Mouse (Mus musculus): ENCODE measurements around the gene Pltp.
"Not testable (repeated sequence)": the region's sequence is repeated elsewhere in the genome, so short reads cannot be mapped to it uniquely, and the experiment has no call there.

The Pltp gene

DNA sequence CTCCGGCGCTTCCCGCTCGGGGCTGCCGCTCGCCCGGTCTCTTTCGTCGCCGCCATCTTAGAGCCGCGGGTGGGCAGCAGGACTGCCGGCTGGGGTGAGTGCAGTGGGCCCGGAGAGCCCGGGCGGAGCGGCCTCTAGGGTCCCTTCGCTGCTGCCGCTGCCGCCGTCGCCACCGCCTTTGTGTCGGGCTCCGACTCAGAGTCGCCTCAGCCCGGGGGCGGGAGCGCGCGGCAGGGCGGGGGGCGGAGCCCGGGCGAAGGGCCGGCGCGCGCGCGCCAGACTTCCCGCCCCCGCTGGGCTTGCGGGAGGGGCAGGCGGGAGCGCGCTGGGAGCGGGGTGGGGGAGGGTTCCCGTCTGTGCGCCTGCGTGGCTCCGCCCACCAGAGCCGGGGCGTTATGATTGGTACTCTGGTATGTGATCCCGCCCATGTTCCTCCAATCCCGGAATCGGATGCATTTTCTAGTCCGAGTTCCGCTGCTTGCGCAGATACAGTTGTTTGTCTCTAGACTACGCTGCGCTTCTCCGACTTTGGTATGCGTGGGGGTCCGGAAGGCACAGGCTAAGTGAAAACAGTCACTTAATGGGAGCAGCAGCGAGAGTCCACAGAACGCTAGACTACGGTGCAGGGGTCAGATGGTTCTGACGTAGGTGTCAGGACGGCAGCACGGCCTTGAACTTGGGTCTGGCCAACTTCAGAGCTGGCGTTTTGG lies 22.2 kb upstream of the Pltp start:
- intact Hi-C loops (cut with DNase I) = no loop called here

GRCm38 (mm10) chr2:164879228-164879567 lies 21.7 kb upstream of the Pltp start, which contains the start of gene Pcif1:
Gene Pcif1 (plus strand): TSS chr2:164879304.
- intact Hi-C loops (cut with DNase I) = no loop called here

GRCm38 (mm10) chr2:164878509-164879227 lies 21.2 kb upstream of the Pltp start:
- intact Hi-C loops (cut with DNase I) = no loop called here

- intact Hi-C loops (cut with DNase I) = not testable (repeated sequence)
These were observed 20.1 kb upstream of the Pltp start for GRCm38 (mm10) chr2:164877376-164878215.

DNA sequence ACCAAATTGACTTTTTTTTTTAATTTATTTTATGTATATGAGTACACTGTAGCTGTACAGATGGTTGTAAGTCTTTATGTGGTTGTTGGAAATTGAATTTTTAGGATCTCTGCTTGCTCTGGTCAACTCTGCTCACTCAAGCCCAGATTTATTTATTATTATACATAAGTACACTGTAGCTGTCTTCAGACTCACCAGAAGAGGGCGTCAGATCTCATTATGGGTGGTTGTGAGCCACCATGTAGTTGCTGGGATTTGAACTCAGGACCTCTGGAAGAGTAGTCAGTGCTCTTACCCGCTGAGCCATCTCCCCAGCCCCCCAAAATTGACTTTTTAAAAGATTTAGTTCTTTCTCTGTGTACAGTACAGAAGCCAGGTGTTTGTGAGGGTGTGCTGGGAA lies 18.1 kb upstream of the Pltp start:
- intact Hi-C loops (cut with DNase I) = not testable (repeated sequence)

GRCm38 (mm10) chr2:164874239-164874769 lies 16.8 kb upstream of the Pltp start:
- intact Hi-C loops (cut with DNase I) = loop anchor here (5.0 kb wide), 1 partner anchor 42 kb away; the partner anchor contains the start of genes Ctsa and Neurl2

DNA sequence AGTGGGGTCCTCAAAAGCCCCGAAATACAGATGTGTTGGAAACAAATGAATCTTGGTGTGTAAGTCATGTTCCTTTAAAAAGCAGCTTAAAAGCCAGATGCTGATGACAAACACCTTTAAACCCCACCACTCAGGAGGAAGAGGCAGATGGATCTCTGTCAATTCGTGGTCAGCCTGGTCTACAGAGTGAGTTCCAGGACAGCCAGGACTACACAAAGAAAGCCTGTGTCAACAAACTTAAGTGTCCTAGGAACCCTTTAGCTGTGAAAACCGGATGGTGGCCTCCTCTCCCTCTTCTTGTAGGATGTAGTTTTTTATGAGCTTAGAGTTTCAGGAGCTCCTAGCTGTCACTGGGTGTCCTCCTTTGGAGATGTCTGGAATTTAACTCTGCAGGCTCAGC lies 16.1 kb upstream of the Pltp start:
- intact Hi-C loops (cut with DNase I) = loop anchor here (5.0 kb wide), 1 partner anchor 41 kb away; the partner anchor contains the start of genes Ctsa and Neurl2

DNA sequence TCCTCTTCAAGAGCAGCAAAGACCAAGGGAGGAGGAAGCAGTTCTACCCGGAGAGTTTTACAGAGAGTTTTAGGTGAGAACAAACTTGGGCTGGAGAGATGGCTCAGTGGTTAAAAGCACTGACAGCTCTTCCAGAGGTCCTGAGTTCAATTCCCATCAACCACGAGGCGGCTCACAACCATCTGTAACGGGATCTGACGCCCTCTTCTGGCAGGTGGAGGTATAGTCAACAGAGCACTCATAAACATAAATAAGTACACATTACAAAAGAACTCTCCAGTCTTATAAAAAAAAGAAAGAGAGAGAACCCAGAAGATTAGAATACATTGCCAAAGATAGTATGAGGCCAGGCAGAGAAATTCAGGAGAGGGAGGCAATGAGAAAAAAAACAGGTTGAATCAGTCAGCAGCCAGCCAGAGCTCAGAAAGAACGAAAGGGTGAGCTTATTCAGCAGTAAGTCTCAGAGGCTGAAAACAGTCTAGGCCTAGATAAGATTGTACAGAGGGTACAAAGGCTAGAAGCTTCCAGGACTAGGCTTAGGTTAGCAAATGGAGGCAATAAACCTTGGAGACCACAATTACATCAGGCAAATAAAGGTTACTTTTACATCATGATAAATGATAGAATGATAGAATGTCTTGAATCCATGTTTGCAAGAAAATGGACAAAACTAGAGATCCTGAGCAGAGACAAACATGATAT lies 14.2 kb upstream of the Pltp start:
- intact Hi-C loops (cut with DNase I) = loop anchor here (5.0 kb wide), 1 partner anchor 39 kb away; the partner anchor contains the start of genes Ctsa and Neurl2

DNA sequence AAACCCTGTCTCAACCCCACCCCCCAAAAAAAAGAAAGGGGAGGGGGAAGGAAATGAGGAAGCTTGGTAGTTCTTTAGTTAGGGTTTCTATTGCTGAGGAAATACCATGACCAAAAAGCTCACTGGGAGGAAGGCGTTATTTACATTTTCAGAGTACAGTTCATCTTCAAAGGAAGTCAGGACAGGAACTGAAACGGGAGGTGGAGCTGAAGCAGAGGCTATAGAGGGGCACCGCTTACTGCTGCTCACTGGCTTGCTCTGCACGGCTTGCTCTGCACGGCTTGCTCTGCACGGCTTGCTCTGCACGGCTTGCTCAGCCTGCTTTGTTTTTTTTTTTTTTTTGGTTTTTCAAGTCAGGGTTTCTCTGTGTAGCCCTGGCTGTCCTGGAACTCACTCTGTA lies 11.0 kb upstream of the Pltp start:
- intact Hi-C loops (cut with DNase I) = no loop called here

- intact Hi-C loops (cut with DNase I) = no loop called here
These were observed 10.1 kb upstream of the Pltp start for GRCm38 (mm10) chr2:164867566-164867965.

GRCm38 (mm10) chr2:164866741-164867551 lies 9.4 kb upstream of the Pltp start:
- intact Hi-C loops (cut with DNase I) = no loop called here

DNA sequence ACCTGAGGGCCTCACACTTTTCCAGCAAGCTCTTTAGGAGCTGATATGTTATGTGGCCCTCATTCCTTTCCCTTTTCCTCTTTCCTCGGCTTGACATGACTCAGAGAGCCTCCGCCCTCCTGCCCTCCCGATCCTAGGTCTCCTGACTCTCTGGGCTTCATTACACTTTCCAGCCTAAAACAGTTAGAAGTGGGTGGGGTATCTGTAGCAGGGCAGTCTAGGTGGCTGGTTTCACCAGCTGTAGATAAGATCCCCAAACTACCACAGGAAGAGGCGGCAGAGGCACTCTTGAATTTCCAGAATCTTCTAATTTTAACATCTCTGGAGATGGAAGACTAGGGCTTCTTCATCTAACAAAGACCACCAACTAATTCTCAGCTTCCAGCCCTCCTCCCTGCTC lies 7.1 kb upstream of the Pltp start:
- intact Hi-C loops (cut with DNase I) = no loop called here

DNA sequence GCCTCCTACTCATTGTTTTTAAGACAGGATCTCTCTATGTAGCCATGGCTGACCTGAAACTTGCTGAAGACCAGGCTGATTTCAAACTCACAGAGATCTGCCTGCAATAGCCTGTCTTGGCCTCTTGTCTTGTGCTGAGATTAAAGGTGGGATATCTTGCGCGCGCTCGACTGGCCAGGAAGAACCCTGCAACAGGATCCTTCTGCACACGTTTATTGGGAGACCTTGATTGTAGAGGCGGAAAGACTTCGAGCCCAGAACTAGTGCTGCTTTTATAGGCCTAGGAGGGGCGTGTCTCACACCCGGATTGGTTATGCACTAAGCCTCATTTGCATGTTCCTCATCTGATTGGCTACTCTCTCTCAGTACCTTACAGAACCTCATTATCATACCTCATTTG lies 5.9 kb upstream of the Pltp start:
- intact Hi-C loops (cut with DNase I) = not testable (repeated sequence)

DNA sequence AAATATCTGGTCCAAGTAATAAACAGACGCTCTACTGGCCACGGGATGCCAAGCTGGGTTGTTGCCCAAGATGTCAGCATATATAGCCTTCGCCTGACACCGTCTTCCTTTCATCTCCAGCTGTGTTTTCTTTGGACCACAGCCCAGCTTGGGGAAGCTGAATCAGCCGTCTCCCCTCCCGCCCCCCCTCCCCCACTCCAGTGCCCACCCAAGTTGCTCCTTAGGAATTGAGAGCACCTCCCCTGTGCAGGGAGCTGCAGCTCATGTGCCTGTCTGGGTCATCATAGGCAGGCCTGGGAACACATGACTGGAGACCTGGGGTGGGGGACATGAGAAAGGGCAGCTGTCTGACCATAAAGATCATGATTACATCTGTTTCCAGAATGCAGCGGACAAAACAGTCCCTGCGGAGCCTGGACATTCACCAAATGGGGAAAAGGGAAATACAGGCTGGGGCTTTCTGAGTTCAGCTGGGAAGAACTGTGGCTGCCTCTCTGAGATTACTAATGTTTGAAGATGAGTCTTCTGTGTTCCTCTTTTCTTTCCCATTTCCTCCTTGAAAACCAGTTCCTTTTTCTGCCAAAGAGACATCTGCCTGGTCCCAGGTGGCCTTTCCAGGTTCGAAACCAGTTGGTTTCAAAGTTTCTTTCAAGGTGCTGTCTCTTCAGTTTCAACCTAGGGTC lies 4.8 kb upstream of the Pltp start:
- intact Hi-C loops (cut with DNase I) = no loop called here

DNA sequence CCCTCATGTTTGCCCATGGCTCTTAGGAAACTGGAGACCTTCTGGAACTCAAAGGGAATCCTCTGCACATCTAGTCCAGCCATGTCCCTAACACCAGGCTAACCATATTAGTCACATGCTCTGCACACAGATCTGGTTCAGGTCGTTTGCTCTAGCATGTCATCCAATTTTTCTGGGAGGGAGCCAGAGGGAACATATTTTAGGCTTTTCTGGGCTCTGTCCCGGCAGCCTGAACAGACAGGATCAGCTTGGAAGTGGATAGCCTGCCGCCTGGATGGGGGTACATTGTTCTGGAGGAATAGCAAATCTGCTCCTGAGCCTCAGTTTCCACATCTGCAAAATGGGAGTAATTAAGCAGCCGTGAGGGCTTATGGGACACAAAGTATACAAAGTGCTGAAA lies 3.6 kb upstream of the Pltp start:
- intact Hi-C loops (cut with DNase I) = no loop called here

DNA sequence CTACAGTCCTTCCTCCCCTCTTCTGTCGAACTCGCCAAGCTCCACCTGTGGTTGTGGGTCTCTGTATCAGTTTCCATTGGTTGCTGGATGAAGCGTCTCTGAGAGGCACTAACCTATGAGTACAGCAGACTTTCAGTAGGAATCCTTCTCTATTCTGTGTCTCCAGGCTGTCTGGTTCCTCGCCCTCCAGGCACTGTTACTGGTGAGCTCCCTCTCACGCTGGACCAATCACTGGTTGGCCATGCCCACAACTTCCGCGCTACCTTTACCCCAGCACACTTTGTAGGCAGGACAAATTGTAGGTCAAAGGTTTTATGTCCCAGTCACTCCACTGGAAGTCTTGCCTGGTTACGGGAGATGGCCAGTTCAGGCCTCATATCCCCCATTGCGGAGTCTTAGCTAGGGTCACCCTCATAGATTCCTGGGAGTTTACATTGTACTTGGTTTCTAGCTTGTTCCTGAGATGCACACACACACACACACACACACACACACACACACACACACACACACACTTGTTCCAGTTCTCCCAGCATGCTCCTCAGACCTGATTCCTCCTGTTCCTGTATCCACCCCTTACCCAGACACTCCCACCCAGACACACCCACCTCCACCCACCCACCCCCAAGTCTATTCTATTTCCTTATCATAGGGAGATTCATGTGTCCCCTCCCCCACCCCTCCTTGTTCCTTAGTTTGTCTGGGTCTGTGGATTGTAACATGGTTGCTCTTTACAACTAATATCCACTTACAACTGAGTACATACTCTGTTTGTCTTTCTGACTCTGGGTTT lies 2.3 kb upstream of the Pltp start:
- intact Hi-C loops (cut with DNase I) = no loop called here

- intact Hi-C loops (cut with DNase I) = no loop called here
These were observed 1.6 kb upstream of the Pltp start for GRCm38 (mm10) chr2:164859155-164859554.

DNA sequence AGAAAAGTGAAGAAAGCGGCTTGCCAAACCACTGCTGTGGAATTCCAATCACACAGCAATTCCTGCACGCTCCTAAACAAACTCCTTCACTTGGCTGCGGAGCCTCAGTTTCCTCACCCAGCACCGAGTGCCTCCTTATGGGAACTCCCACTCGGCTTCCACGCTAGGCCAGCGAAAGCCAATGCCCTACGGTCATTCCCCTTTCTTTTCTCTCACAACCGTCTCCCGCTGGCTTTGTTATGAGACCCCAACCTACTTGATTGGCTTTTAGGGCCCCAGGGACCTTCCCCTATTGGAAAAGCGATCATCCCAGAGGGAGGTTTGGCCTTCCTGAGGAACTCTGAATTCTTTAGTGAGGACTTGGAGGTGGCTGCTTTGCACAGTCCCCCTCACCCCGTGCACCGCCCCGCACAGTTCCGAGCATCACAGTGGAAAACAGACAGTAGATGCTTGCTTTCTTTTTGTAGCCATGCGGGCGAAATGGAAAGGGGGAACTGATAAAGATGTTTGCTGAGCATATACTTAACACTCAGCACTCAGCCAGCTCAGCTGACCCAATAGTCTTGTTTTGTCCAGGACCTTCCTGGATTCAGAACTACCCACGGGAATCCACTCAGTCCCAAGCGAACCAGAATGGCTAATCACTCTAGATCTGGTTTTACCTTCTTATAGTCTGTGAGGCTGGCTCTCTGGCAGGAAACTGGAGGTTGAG lies 487 bp upstream of the Pltp start:
- intact Hi-C loops (cut with DNase I) = no loop called here
